Comparison of ENCODE assay signal across 11 mouse cellular contexts in the genomic region with DNA sequence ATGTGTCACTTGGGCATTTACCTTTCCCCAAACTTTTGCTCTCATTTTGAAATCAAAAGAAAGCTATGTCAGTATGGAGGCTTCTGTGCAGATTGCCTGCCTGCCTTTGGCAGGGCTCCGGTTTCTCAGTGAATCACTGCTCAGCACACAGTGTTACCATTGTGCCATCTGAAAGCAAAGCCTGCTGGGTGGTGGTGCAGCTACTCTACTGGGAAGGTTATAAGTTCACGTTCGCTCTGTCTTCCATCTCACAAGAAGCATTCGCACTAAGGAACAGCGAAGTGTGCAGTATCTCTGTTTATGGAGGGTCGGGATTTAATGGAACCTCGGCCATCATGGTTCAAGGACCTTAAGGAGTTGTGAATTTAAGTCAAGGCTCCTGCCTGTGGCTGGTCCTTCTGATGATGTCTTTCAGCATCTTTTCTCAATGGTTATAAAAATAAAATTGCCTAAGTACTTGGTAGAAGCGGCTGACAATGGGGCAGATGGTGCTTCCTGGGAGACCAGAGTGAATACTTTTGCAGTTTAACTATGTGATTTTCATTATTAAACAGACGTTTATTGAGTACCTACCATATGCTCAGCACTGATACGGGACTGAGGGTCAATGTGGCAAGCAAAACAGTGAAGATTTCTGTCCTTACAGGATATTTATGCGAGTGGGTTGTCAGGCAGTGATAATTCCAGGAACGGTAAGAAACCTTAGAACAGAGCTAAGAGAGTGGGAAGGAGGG.
DNase-seq lines count a peak whose midpoint lies in the region; ATAC-seq and TF ChIP-seq lines count a peak whose summit lies in the region.
"Had no signal": no experiment of that assay in that cellular context is flagged by ENCODE, and none has a peak within 500 bp of the region (broad histone marks: within the 10 kb centered on the region; RNA-seq: fewer than 3 reads in every experiment).

No protein-coding gene starts in this region.

- no peak for TF ChIP-seq POLR2A in brain, embryonic 14.5 days (IDR thresholded peaks at IDR 0.05; ENCODE audit: borderline replicate concordance, extremely low read depth, insufficient read depth, insufficient read length, poor library complexity, severe bottlenecking)

- H3K36me3 ChIP-seq in midbrain, embryonic 13.5 days = no peaks in the 10 kb centered on the region
- H3K36me3 ChIP-seq: G1E; heart, embryonic 13.5 days; limb, embryonic 15.5 days had no signal

- H3K4me1 ChIP-seq in midbrain, embryonic 13.5 days (replicated peaks) = peaks cover 29% of the 10 kb centered on the region

- H3K9ac ChIP-seq in midbrain, embryonic 13.5 days (replicated peaks) = no peak overlapping the region
- H3K9ac ChIP-seq: heart, embryonic 13.5 days; limb, embryonic 15.5 days had no signal

- H3K9me3 ChIP-seq in midbrain, embryonic 13.5 days = no peaks in the 10 kb centered on the region
- H3K9me3 ChIP-seq: heart, embryonic 13.5 days; limb, embryonic 15.5 days had no signal

- peak; percentile 65 for ATAC-seq in midbrain, embryonic 13.5 days
- no peak for ATAC-seq in inflammation-experienced regulatory T-cells, adult 6 months

- no peak overlapping the region for H3K4me2 ChIP-seq in midbrain, embryonic 13.5 days (replicated peaks)
- H3K4me2 ChIP-seq: heart, embryonic 13.5 days; limb, embryonic 15.5 days had no signal

- 59% methylated on average over 12 of the region's 12 CpGs for WGBS in midbrain, embryonic 13.5 days

- H3K27ac ChIP-seq in midbrain, embryonic 13.5 days = peak overlapping the region; percentile 47; the same call in 1 of the 2 replicates
- H3K27ac ChIP-seq: heart, embryonic 13.5 days; limb, embryonic 15.5 days had no signal

- peak; percentile 87 for DNase-seq in brain, embryonic 14.5 days (ENCODE audit: low read depth)
- DNase-seq in cerebellum, postnatal 14 days = peak; percentile 45 to 57
- DNase-seq in layer of hippocampus, adult 11-12 months (ENCODE audit: low spot score) = peak; percentile 76
- DNase-seq in kidney, postnatal 36 days = no peak
- DNase-seq in kidney, postnatal 4 days = no peak
- no peak for DNase-seq in thymus, postnatal 4 days

- no peak for TF ChIP-seq CTCF in brain, embryonic 14.5 days (IDR thresholded peaks at IDR 0.05; ENCODE audit: borderline replicate concordance, extremely low read depth, insufficient read depth, insufficient read length)

- no peak overlapping the region for H3K4me3 ChIP-seq in midbrain, embryonic 13.5 days (replicated peaks)
- H3K4me3 ChIP-seq: heart, embryonic 13.5 days; limb, embryonic 15.5 days had no signal

- H3K27me3 ChIP-seq in midbrain, embryonic 13.5 days = no peaks in the 10 kb centered on the region
- H3K27me3 ChIP-seq: heart, embryonic 13.5 days; limb, embryonic 15.5 days had no signal

Comparison
In these comparisons a context has a peak if more than half of its experiments do, and no peak if none do; other contexts are left out.
1. DNase-seq: peak in brain, embryonic 14.5 days (single experiment), cerebellum, postnatal 14 days (2 of 2) and layer of hippocampus, adult 11-12 months (single experiment); none in kidney, postnatal 36 days (0 of 2), kidney, postnatal 4 days (0 of 2) and thymus, postnatal 4 days (single experiment).